12 mouse cellular contexts compared by ENCODE assay signal in genomic region chr10:80696502-80697392, GRCm38 (mm10). TPM values are rescaled to one million over a fixed set of nuclear protein-coding genes. Genes with fewer than 3 reads are reported as not detected.
DNase-seq lines count a peak whose midpoint lies in the region; ATAC-seq and TF ChIP-seq lines count a peak whose summit lies in the region.
"Had no signal": no experiment of that assay in that cellular context is flagged by ENCODE, and none has a peak within 500 bp of the region (broad histone marks: within the 10 kb centered on the region; RNA-seq: fewer than 3 reads in every experiment).

No protein-coding gene starts in this region.

- TF ChIP-seq CTCF in intestine, postnatal 0 days (IDR thresholded peaks at IDR 0.05; ENCODE audit: low read depth) = no peak
- TF ChIP-seq CTCF in thymus, adult 2 months (IDR thresholded peaks at IDR 0.05; ENCODE audit: borderline replicate concordance, control insufficient read depth, extremely low read depth, insufficient read depth, low read length, poor library complexity) = no peak

- TF ChIP-seq POLR2A in thymus, adult 2 months (IDR thresholded peaks at IDR 0.05; ENCODE audit: control insufficient read depth, extremely low read depth, insufficient read depth, low read length, poor library complexity) = no peak

- no peak overlapping the region for H3K4me3 ChIP-seq in intestine, embryonic 14.5 days (ENCODE audit: low read depth, low read length)
- no peak overlapping the region for H3K4me3 ChIP-seq in intestine, postnatal 0 days (ENCODE audit: low read depth, low read length)
- peak overlapping the region; percentile 22 for H3K4me3 ChIP-seq in thymus, adult 2 months (ENCODE audit: control insufficient read depth, insufficient read depth, low read length)
- H3K4me3 ChIP-seq in limb, embryonic 13.5 days = no peak overlapping the region
- H3K4me3 ChIP-seq in midbrain, embryonic 13.5 days (replicated peaks) = no peak overlapping the region
- H3K4me3 ChIP-seq: hindbrain, embryonic 15.5 days had no signal

- H3K4me1 ChIP-seq in intestine, embryonic 14.5 days (replicated peaks; ENCODE audit: control insufficient read depth, insufficient read depth, low read length) = peaks cover 14% of the 10 kb centered on the region
- H3K4me1 ChIP-seq in intestine, postnatal 0 days (replicated peaks; ENCODE audit: control insufficient read depth, insufficient read depth, low read length) = no peaks in the 10 kb centered on the region
- H3K4me1 ChIP-seq in thymus, adult 2 months (replicated peaks; ENCODE audit: control insufficient read depth, insufficient read depth, low read length) = peaks cover 76% of the 10 kb centered on the region
- peaks cover 21% of the 10 kb centered on the region for H3K4me1 ChIP-seq in limb, embryonic 13.5 days
- peaks cover 34% of the 10 kb centered on the region for H3K4me1 ChIP-seq in midbrain, embryonic 13.5 days (replicated peaks)

- ATAC-seq in intestine, embryonic 14.5 days (replicated peaks; ENCODE audit: low FRiP score, low TSS enrichment, low read depth) = no peak
- no peak for ATAC-seq in intestine, postnatal 0 days
- no peak for ATAC-seq in limb, embryonic 13.5 days (ENCODE audit: low FRiP score, low read depth)
- ATAC-seq in inflammation-experienced regulatory T-cells, adult 6 months = no peak
- no peak for ATAC-seq in midbrain, embryonic 13.5 days
- ATAC-seq: midbrain, embryonic 16.5 days had no signal

- no peak for DNase-seq in intestine, embryonic 14.5 days (ENCODE audit: low spot score)
- peak; percentile 23 for DNase-seq in thymus, adult 2 months
- DNase-seq in thymus, postnatal 10 days (ENCODE audit: low spot score in 2 of 2) = no peak
- DNase-seq in thymus, postnatal 36 days = peak; percentile 36 to 46
- DNase-seq: cerebellum, adult 11-12 months had no signal

- 0 out of 2 replicates have a peak overlapping the region, but pooled peaks have one; percentile 38 for H3K27ac ChIP-seq in intestine, embryonic 14.5 days (ENCODE audit: low read depth)
- H3K27ac ChIP-seq in intestine, postnatal 0 days (ENCODE audit: low read depth, low read length) = no peak overlapping the region
- H3K27ac ChIP-seq in thymus, adult 2 months (ENCODE audit: control insufficient read depth, insufficient read depth, low read length) = peak overlapping the region; percentile 95
- peak overlapping the region; percentile 39; the same call in 1 of the 2 replicates for H3K27ac ChIP-seq in limb, embryonic 13.5 days
- H3K27ac ChIP-seq in midbrain, embryonic 13.5 days = no peak overlapping the region
- H3K27ac ChIP-seq: forebrain, embryonic 10.5 days; hindbrain, embryonic 15.5 days had no signal

- 63% methylated on average over 11 of the region's 12 CpGs for WGBS in intestine, embryonic 14.5 days
- 57% methylated on average over 11 of the region's 12 CpGs for WGBS in intestine, postnatal 0 days
- WGBS in thymus, adult 2 months = 24% methylated on average over 12 of the region's 12 CpGs
- WGBS in limb, embryonic 13.5 days = 68% methylated on average over 12 of the region's 12 CpGs
- WGBS in midbrain, embryonic 13.5 days = 77% methylated on average over 12 of the region's 12 CpGs

- H3K27me3 ChIP-seq in intestine, embryonic 14.5 days (replicated peaks; ENCODE audit: control insufficient read depth, insufficient read depth, low read length) = no peaks in the 10 kb centered on the region
- no peaks in the 10 kb centered on the region for H3K27me3 ChIP-seq in intestine, postnatal 0 days (replicated peaks; ENCODE audit: control insufficient read depth, insufficient read depth, low read length)
- H3K27me3 ChIP-seq in thymus, adult 2 months (ENCODE audit: control insufficient read depth, insufficient read depth, low read length) = no peaks in the 10 kb centered on the region
- no peaks in the 10 kb centered on the region for H3K27me3 ChIP-seq in limb, embryonic 13.5 days
- H3K27me3 ChIP-seq in midbrain, embryonic 13.5 days = no peaks in the 10 kb centered on the region
- H3K27me3 ChIP-seq: hindbrain, embryonic 15.5 days had no signal

- no peak overlapping the region for H3K4me2 ChIP-seq in intestine, embryonic 14.5 days (ENCODE audit: low read length)
- no peak overlapping the region for H3K4me2 ChIP-seq in intestine, postnatal 0 days (replicated peaks; ENCODE audit: low read depth)
- H3K4me2 ChIP-seq in limb, embryonic 13.5 days (replicated peaks) = no peak overlapping the region; the same call in 1 of the 2 replicates
- no peak overlapping the region for H3K4me2 ChIP-seq in midbrain, embryonic 13.5 days (replicated peaks)
- H3K4me2 ChIP-seq: hindbrain, embryonic 15.5 days had no signal

- no peaks in the 10 kb centered on the region for H3K9me3 ChIP-seq in intestine, embryonic 14.5 days (ENCODE audit: control insufficient read depth, low read length)
- H3K9me3 ChIP-seq in intestine, postnatal 0 days (ENCODE audit: control insufficient read depth) = no peaks in the 10 kb centered on the region
- no peaks in the 10 kb centered on the region for H3K9me3 ChIP-seq in limb, embryonic 13.5 days
- no peaks in the 10 kb centered on the region for H3K9me3 ChIP-seq in midbrain, embryonic 13.5 days
- H3K9me3 ChIP-seq: forebrain, embryonic 10.5 days; hindbrain, embryonic 15.5 days had no signal

- H3K9ac ChIP-seq in intestine, embryonic 14.5 days (ENCODE audit: low read length) = peak overlapping the region; percentile 5; the same call in 1 of the 2 replicates
- no peak overlapping the region for H3K9ac ChIP-seq in intestine, postnatal 0 days (ENCODE audit: low read depth, low read length)
- no peak overlapping the region for H3K9ac ChIP-seq in limb, embryonic 13.5 days
- no peak overlapping the region for H3K9ac ChIP-seq in midbrain, embryonic 13.5 days (replicated peaks)
- H3K9ac ChIP-seq: hindbrain, embryonic 15.5 days had no signal

- H3K36me3 ChIP-seq in intestine, embryonic 14.5 days (ENCODE audit: control insufficient read depth, insufficient read depth, low read length) = peaks cover 13% of the 10 kb centered on the region; the same call in 1 of the 2 replicates
- no peaks in the 10 kb centered on the region; the same call in 1 of the 2 replicates for H3K36me3 ChIP-seq in intestine, postnatal 0 days (ENCODE audit: control insufficient read depth, insufficient read depth)
- no peaks in the 10 kb centered on the region for H3K36me3 ChIP-seq in thymus, adult 2 months (ENCODE audit: control insufficient read depth, insufficient read depth, low read length)
- H3K36me3 ChIP-seq in limb, embryonic 13.5 days = peaks cover 48% of the 10 kb centered on the region
- H3K36me3 ChIP-seq in midbrain, embryonic 13.5 days = peaks cover 21% of the 10 kb centered on the region

RNA-seq across cellular contexts. Expression of gene Mob3a, which starts 5.0 kb away (rescaled TPM):
- polyA plus RNA-seq in intestine, embryonic 14.5 days (2014; fragmentation: Nextera tagmentation; extraction: Ambion mirVana) = 38.6 and 47.1 TPM in 2 replicates
- 14.4 and 15.4 TPM in 2 replicates for polyA plus RNA-seq in intestine, postnatal 0 days (2015; fragmentation: Nextera tagmentation; extraction: Ambion mirVana)
- polyA plus RNA-seq in thymus, adult 2 months (2012; rRNA removed) = 252 and 261 TPM in 2 replicates
- polyA plus RNA-seq in limb, embryonic 13.5 days (2015; fragmentation: Nextera tagmentation; extraction: Ambion mirVana) = 55.3 and 55.7 TPM in 2 replicates
- polyA plus RNA-seq in inflammation-experienced regulatory T-cells, adult 6 months (2017; shearing (Covaris generic)) = 100 to 1,000 TPM; 190 to 248 (median 240) TPM
- polyA plus RNA-seq in midbrain, embryonic 13.5 days (2015; fragmentation: Nextera tagmentation; extraction: Ambion mirVana) = 58.3 and 58.5 TPM in 2 replicates

RNA-seq across cellular contexts. Expression of gene Izumo4, which starts 5.2 kb away (rescaled TPM):
- polyA plus RNA-seq in intestine, embryonic 14.5 days (2014; fragmentation: Nextera tagmentation; extraction: Ambion mirVana) = 15.5 and 15.9 TPM in 2 replicates
- polyA plus RNA-seq in intestine, postnatal 0 days (2015; fragmentation: Nextera tagmentation; extraction: Ambion mirVana) = 12.2 and 14.4 TPM in 2 replicates
- polyA plus RNA-seq in thymus, adult 2 months (2012; rRNA removed) = 56.4 and 66.9 TPM in 2 replicates
- 24.2 and 25.6 TPM in 2 replicates for polyA plus RNA-seq in limb, embryonic 13.5 days (2015; fragmentation: Nextera tagmentation; extraction: Ambion mirVana)
- polyA plus RNA-seq in inflammation-experienced regulatory T-cells, adult 6 months (2017; shearing (Covaris generic)) = 100 to 1,000 TPM in 2 of 3 experiments, 10 to 100 TPM in 1; 71.4 to 109 (median 107) TPM
- polyA plus RNA-seq in midbrain, embryonic 13.5 days (2015; fragmentation: Nextera tagmentation; extraction: Ambion mirVana) = 37.8 and 39.2 TPM in 2 replicates

RNA-seq across cellular contexts. Expression of gene Mknk2, which starts 18.8 kb away (rescaled TPM):
- 68.2 and 71.1 TPM in 2 replicates for polyA plus RNA-seq in intestine, embryonic 14.5 days (2014; fragmentation: Nextera tagmentation; extraction: Ambion mirVana)
- polyA plus RNA-seq in intestine, postnatal 0 days (2015; fragmentation: Nextera tagmentation; extraction: Ambion mirVana) = 38.4 and 38.6 TPM in 2 replicates
- 606 and 621 TPM in 2 replicates for polyA plus RNA-seq in thymus, adult 2 months (2012; rRNA removed)
- polyA plus RNA-seq in limb, embryonic 13.5 days (2015; fragmentation: Nextera tagmentation; extraction: Ambion mirVana) = 86.1 and 87.8 TPM in 2 replicates
- 10 to 100 TPM; 50.3 to 61.4 (median 50.9) TPM for polyA plus RNA-seq in inflammation-experienced regulatory T-cells, adult 6 months (2017; shearing (Covaris generic))
- 49.6 and 60.1 TPM in 2 replicates for polyA plus RNA-seq in midbrain, embryonic 13.5 days (2015; fragmentation: Nextera tagmentation; extraction: Ambion mirVana)

RNA-seq across cellular contexts. Expression of gene Btbd2, which starts 39.9 kb away (rescaled TPM):
- polyA plus RNA-seq in intestine, embryonic 14.5 days (2014; fragmentation: Nextera tagmentation; extraction: Ambion mirVana) = 55.8 and 73.1 TPM in 2 replicates
- polyA plus RNA-seq in intestine, postnatal 0 days (2015; fragmentation: Nextera tagmentation; extraction: Ambion mirVana) = 21.5 and 23.5 TPM in 2 replicates
- polyA plus RNA-seq in thymus, adult 2 months (2012; rRNA removed) = 94.7 and 103 TPM in 2 replicates
- polyA plus RNA-seq in limb, embryonic 13.5 days (2015; fragmentation: Nextera tagmentation; extraction: Ambion mirVana) = 77.8 and 83.5 TPM in 2 replicates
- 10 to 100 TPM in 1 of 3 experiments, 1 to 10 TPM in 2; 3.4 to 10.4 (median 9.2) TPM for polyA plus RNA-seq in inflammation-experienced regulatory T-cells, adult 6 months (2017; shearing (Covaris generic))
- polyA plus RNA-seq in midbrain, embryonic 13.5 days (2015; fragmentation: Nextera tagmentation; extraction: Ambion mirVana) = 60.9 and 80.6 TPM in 2 replicates

RNA-seq across cellular contexts. Expression of gene Ap3d1, which starts 45.3 kb away (rescaled TPM):
- 74.1 and 77.4 TPM in 2 replicates for polyA plus RNA-seq in intestine, embryonic 14.5 days (2014; fragmentation: Nextera tagmentation; extraction: Ambion mirVana)
- polyA plus RNA-seq in intestine, postnatal 0 days (2015; fragmentation: Nextera tagmentation; extraction: Ambion mirVana) = 41.3 and 49.5 TPM in 2 replicates
- polyA plus RNA-seq in thymus, adult 2 months (2012; rRNA removed) = 182 and 195 TPM in 2 replicates
- polyA plus RNA-seq in limb, embryonic 13.5 days (2015; fragmentation: Nextera tagmentation; extraction: Ambion mirVana) = 74.5 and 80.0 TPM in 2 replicates
- 10 to 100 TPM; 20.9 to 33.0 (median 29.8) TPM for polyA plus RNA-seq in inflammation-experienced regulatory T-cells, adult 6 months (2017; shearing (Covaris generic))
- polyA plus RNA-seq in midbrain, embryonic 13.5 days (2015; fragmentation: Nextera tagmentation; extraction: Ambion mirVana) = 94.5 and 96.3 TPM in 2 replicates

Comparison
In these comparisons a context has a peak if more than half of its experiments do, and no peak if none do; other contexts are left out.
1. DNase-seq: peak in thymus, adult 2 months (single experiment) and thymus, postnatal 36 days (2 of 2); none in intestine, embryonic 14.5 days (single experiment) and thymus, postnatal 10 days (0 of 2).
2. H3K27ac ChIP-seq: peak in intestine, embryonic 14.5 days (single experiment), thymus, adult 2 months (single experiment) and limb, embryonic 13.5 days (single experiment); none in intestine, postnatal 0 days (single experiment) and midbrain, embryonic 13.5 days (single experiment).